Mouse (Mus musculus): ENCODE results near the gene Btg1.
A peak's percentile ranks its signal among the peaks of the same experiment; 100 is the strongest.

Btg1 gene

DNA sequence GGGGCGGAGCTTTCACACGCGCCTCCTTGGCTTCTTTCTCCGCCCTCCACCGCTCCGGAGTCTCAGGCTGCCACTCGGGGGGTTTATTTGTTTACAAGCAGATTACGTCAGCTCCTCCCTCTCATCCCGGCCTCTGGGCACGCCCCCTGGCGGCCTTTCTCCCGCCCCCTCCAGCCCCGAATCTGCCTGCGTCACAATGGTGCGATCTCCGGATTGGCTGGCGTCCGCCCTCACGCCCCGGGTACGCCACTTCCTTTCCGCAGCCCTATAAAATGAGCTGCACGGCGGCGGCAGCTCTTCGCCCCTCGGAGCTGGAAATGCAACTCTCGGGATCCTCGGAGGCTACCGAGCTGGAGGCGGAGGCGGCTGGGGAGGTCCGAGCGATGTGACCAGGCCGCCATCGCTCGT, at the start of gene Btg1:
Gene Btg1 (plus strand): TSS at position 298 of the 408 bp plus-strand sequence.
- peak; percentile 98 for DNase-seq (ENCODE audit: low read depth, low spot score)

- DNase-seq (ENCODE audit: low read depth, low spot score): no peak
Observed at GRCm38 (mm10) chr10:96569469-96569868, 47.3 kb upstream of the Btg1 start.

GRCm38 (mm10) chr10:96571176-96571575, 45.6 kb upstream of the Btg1 start:
- DNase-seq (ENCODE audit: low read depth, low spot score): no peak

DNA sequence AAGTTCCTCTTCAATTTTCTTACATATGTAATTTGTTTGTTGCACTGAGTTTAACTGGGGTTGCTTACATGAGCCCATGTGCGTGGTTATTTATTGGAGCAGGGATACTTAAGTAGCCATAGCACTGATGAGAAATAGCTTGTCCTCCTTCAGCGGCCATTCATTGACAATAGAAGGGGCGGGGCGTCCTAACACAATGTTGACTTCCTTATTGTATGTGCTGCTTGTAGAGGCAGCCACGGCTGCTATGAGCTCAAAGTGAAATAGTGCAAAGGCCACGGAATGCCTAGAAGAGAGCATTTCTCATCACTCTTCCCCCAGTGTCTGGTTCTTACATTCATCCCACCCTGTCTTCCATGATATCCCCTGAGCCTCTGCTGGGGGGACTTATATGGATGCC, 42.0 kb upstream of the Btg1 start:
- DNase-seq (ENCODE audit: low read depth, low spot score): no peak

DNA sequence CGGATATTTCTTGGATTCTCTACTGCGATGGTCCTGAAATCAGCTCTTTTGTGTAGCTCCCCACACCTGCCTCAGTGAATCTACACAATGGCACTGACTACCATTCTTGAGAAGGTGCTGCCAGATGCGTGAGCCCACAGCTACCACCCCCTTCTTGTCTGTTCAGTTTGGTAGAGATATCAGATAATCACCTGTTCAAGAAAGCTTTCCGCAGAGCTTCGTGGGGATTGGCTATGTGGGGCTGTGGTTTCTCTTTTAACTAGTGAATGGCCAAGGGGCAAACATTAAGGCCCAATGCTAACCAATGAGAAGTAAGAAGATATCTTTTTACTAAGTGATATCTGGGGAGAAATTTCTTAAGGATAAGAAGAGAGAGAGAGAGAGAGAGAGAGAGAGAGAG, 41.5 kb upstream of the Btg1 start:
- no peak for DNase-seq (ENCODE audit: low read depth, low spot score)

- no peak for DNase-seq (ENCODE audit: low read depth, low spot score)
Observed at GRCm38 (mm10) chr10:96578924-96579323, 37.9 kb upstream of the Btg1 start.

- no peak for DNase-seq (ENCODE audit: low read depth, low spot score)
Observed at GRCm38 (mm10) chr10:96579436-96579835, 37.4 kb upstream of the Btg1 start.

- no peak for DNase-seq (ENCODE audit: low read depth, low spot score)
Observed at GRCm38 (mm10) chr10:96580246-96580645, 36.6 kb upstream of the Btg1 start.

GRCm38 (mm10) chr10:96581232-96581631, 35.6 kb upstream of the Btg1 start:
- no peak for DNase-seq (ENCODE audit: low read depth, low spot score)

GRCm38 (mm10) chr10:96586191-96586880, 30.5 kb upstream of the Btg1 start:
- DNase-seq (ENCODE audit: low read depth, low spot score): no peak

DNA sequence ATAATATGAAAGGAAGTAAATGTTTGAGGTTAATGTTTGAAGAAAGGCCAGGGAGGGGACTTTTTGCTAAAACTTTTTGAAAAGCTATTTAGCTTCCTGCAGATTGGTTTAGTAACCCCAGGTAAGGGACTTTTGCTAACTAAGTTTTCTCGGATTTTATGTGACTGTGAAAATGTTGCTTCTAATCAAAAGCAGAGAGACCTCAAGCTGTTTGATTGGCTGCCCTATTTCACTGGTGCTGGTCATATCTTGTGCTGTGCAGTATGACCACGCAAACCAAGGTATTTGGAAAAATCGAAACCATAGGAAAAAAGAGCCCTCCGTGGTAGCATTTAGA, 30.0 kb upstream of the Btg1 start:
- no peak for DNase-seq (ENCODE audit: low read depth, low spot score)

GRCm38 (mm10) chr10:96588233-96588632, 28.6 kb upstream of the Btg1 start:
- DNase-seq (ENCODE audit: low read depth, low spot score): no peak

GRCm38 (mm10) chr10:96589781-96590180, 27.0 kb upstream of the Btg1 start:
- DNase-seq (ENCODE audit: low read depth, low spot score): no peak

DNA sequence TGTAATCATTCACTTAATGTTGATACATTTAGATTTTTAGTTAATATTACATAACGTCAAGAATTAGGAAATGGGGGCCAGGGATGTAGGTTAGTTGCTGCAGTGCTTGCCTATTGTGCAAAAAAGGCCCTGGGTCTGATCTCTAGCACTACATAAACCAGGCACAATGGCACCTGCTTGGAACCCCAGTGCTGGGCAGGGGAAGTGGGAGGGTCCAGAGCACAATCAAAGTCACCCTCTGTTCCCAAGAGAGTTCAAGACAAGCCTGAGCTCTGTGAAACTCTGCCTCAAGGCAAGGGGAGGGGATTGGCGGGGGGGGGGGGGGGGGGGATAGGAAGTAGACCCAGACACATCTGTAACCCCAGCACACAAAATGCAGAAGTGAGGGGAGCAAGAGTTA, 24.7 kb upstream of the Btg1 start:
- no peak for DNase-seq (ENCODE audit: low read depth, low spot score)

DNA sequence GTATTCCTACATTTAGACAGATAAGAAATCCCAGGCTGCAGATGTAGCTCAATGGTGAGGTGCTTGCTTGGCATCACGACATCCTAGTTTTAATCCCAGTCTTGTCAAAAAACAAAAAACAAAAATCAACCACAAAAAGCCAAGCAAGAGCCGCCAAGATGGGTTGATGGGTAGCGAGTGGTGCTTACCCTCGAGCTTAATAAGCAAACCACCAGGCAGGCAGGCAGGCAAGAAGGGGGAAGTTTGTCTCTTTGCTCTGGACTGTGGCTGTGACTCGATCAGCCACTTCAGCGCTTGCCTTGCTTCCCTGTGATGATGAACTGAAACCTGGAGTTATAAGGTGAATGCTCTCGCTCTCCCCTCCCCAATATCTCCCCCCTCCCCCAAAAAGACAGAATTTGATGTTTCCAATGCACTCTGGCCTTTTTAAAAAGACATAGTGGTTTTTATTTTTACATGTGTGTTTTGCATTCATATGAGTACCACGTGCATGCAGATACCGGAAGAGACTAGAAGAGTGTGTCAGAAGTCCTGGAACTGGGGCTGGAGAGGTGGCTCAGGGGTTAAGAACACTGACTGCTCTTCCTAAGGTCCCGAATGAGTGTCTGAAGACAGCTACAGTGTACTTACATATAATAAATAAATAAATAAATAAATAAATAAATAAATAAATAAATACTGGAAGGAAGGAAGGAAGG, 21.2 kb upstream of the Btg1 start:
- no peak for DNase-seq (ENCODE audit: low read depth, low spot score)

DNA sequence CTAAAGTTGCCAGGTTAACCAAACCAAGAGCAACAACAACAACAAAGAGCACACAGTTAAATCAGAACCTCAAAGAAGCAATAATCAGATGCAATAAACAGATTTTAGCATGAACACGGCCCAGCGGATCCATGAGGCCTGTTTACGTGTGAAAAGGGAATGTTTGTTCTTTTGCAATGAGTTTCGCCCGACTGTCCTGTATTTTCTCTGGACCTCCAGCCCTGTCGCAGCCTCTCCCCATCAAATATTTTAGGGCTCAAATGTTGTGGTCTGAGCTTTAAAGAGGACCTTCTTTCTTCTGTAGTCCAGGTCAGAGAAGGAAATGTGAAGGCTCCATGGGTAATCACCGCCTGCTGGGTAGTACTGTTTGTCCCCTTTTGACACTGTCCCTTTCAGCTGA, 20.4 kb upstream of the Btg1 start:
- DNase-seq (ENCODE audit: low read depth, low spot score): no peak

- DNase-seq (ENCODE audit: low read depth, low spot score): no peak
Observed at GRCm38 (mm10) chr10:96599641-96600040, 17.2 kb upstream of the Btg1 start.

DNA sequence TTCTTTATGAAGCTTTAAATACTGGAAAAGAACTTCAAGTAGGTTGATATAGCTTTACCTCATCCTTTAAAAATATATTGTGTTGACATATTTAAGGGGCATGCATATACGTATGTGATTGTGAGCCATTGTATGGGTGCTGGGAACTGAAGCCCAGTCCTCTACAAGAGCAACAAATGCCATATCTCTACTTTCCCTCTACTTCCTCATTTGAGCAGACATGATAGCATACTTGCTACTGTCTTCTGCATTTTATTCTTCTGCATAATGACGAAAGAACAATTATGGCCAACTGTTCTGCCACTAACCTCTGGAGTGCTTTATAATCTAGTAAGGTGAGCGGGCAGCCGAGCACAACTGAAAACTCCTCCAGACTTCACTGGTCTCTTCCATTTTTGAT, 15.1 kb upstream of the Btg1 start:
- no peak for DNase-seq (ENCODE audit: low read depth, low spot score)

GRCm38 (mm10) chr10:96602339-96602738, 14.5 kb upstream of the Btg1 start:
- DNase-seq (ENCODE audit: low read depth, low spot score): no peak

- no peak for DNase-seq (ENCODE audit: low read depth, low spot score)
Observed at GRCm38 (mm10) chr10:96605168-96605567, 11.6 kb upstream of the Btg1 start.

GRCm38 (mm10) chr10:96605856-96606255, 10.9 kb upstream of the Btg1 start:
- DNase-seq (ENCODE audit: low read depth, low spot score): no peak

- DNase-seq (ENCODE audit: low read depth, low spot score): no peak
Observed at GRCm38 (mm10) chr10:96607617-96608185, 9.1 kb upstream of the Btg1 start.

All from brain, embryonic 18.5 days (tissue).